Mouse (Mus musculus): ENCODE measurements around the gene Coq6. TPM values are rescaled to one million over a fixed set of nuclear protein-coding genes. Genes with fewer than 3 reads are reported as not detected.

The Coq6 gene
- polyA plus RNA-seq, 1 experiment from 2014 or later, result 43.3 TPM

GRCm38 (mm10) chr12:84371647-84372046, 10.2 kb downstream of the Coq6 start:
- H3K27me3 ChIP-seq, result no peaks in the 10 kb centered on the region
- ATAC-seq (ENCODE audit: insufficient number of reproducible peaks, insufficient read depth, low FRiP score, low TSS enrichment, low read depth), result no peak
- 92% methylated on average over 5 of the region's 5 CpGs for WGBS
- peaks cover 84% of the 10 kb centered on the region for H3K36me3 ChIP-seq
- H3K4me2 ChIP-seq, result no peak overlapping the region
- H3K9me3 ChIP-seq, result no peaks in the 10 kb centered on the region
- no peak overlapping the region for H3K9ac ChIP-seq
- no peak overlapping the region for H3K27ac ChIP-seq
- H3K4me3 ChIP-seq, result no peak overlapping the region
- H3K4me1 ChIP-seq, result no peaks in the 10 kb centered on the region

- no peak overlapping the region for H3K4me2 ChIP-seq
- 91% methylated on average over 6 of the region's 6 CpGs for WGBS
- no peak for ATAC-seq (ENCODE audit: insufficient number of reproducible peaks, insufficient read depth, low FRiP score, low TSS enrichment, low read depth)
- H3K4me3 ChIP-seq, result no peak overlapping the region
- no peaks in the 10 kb centered on the region for H3K4me1 ChIP-seq
- H3K36me3 ChIP-seq, result peaks cover 66% of the 10 kb centered on the region
- H3K9ac ChIP-seq, result no peak overlapping the region
- no peaks in the 10 kb centered on the region for H3K27me3 ChIP-seq
- no peaks in the 10 kb centered on the region for H3K9me3 ChIP-seq
- no peak overlapping the region for H3K27ac ChIP-seq
These were observed 12.5 kb downstream of the Coq6 start for GRCm38 (mm10) chr12:84373831-84374481.

GRCm38 (mm10) chr12:84382369-84382768, 20.9 kb downstream of the Coq6 start:
- Histone ChIP-seq H3K4me2 (no peak overlapping the region), H3K27ac (no peak overlapping the region), H3K36me3 (peaks cover 6% of the 10 kb centered on the region; the same call in 1 of the 2 replicates), H3K9ac (no peak overlapping the region), H3K9me3 (no peaks in the 10 kb centered on the region), H3K27me3 (no peaks in the 10 kb centered on the region), H3K4me3 (no peak overlapping the region), H3K4me1 (no peaks in the 10 kb centered on the region)
- no peak for ATAC-seq (ENCODE audit: insufficient number of reproducible peaks, insufficient read depth, low FRiP score, low TSS enrichment, low read depth)
- WGBS, result 80% methylated on average over 4 of the region's 4 CpGs

GRCm38 (mm10) chr12:84384644-84385081, 23.2 kb downstream of the Coq6 start:
- Histone ChIP-seq H3K9ac (no peak overlapping the region), H3K27ac (no peak overlapping the region), H3K4me1 (no peaks in the 10 kb centered on the region), H3K36me3 (peaks cover 4% of the 10 kb centered on the region; the same call in 1 of the 2 replicates), H3K4me3 (no peak overlapping the region), H3K4me2 (no peak overlapping the region), H3K27me3 (no peaks in the 10 kb centered on the region), H3K9me3 (no peaks in the 10 kb centered on the region)
- WGBS, result 74% methylated on average over 5 of the region's 5 CpGs
- no peak for ATAC-seq (ENCODE audit: insufficient number of reproducible peaks, insufficient read depth, low FRiP score, low TSS enrichment, low read depth)

GRCm38 (mm10) chr12:84385408-84385807, 24.0 kb downstream of the Coq6 start:
- no peaks in the 10 kb centered on the region for H3K27me3 ChIP-seq
- no peaks in the 10 kb centered on the region for H3K4me1 ChIP-seq
- H3K9me3 ChIP-seq, result no peaks in the 10 kb centered on the region
- ATAC-seq (ENCODE audit: insufficient number of reproducible peaks, insufficient read depth, low FRiP score, low TSS enrichment, low read depth), result no peak
- H3K36me3 ChIP-seq, result peaks cover 4% of the 10 kb centered on the region; the same call in 1 of the 2 replicates
- no peak overlapping the region for H3K27ac ChIP-seq
- WGBS, result 90% methylated on average over 4 of the region's 4 CpGs
- no peak overlapping the region for H3K9ac ChIP-seq
- H3K4me2 ChIP-seq, result no peak overlapping the region
- no peak overlapping the region for H3K4me3 ChIP-seq

- ATAC-seq (ENCODE audit: insufficient number of reproducible peaks, insufficient read depth, low FRiP score, low TSS enrichment, low read depth), result no peak
- Histone ChIP-seq H3K4me1 (no peaks in the 10 kb centered on the region), H3K27me3 (no peaks in the 10 kb centered on the region), H3K4me2 (no peak overlapping the region), H3K27ac (no peak overlapping the region), H3K9me3 (no peaks in the 10 kb centered on the region), H3K36me3 (no peaks in the 10 kb centered on the region), H3K9ac (no peak overlapping the region), H3K4me3 (no peak overlapping the region)
- WGBS, result 83% methylated on average over 8 of the region's 8 CpGs
These were observed 26.6 kb downstream of the Coq6 start for GRCm38 (mm10) chr12:84388097-84388496.

GRCm38 (mm10) chr12:84388774-84389400, 27.4 kb downstream of the Coq6 start:
- WGBS, result 74% methylated on average over 14 of the region's 14 CpGs

GRCm38 (mm10) chr12:84390336-84390735, 28.9 kb downstream of the Coq6 start:
- Histone ChIP-seq H3K4me2 (no peak overlapping the region), H3K4me1 (no peaks in the 10 kb centered on the region), H3K9ac (no peak overlapping the region; the same call in 1 of the 2 replicates), H3K9me3 (no peaks in the 10 kb centered on the region), H3K27ac (no peak overlapping the region), H3K4me3 (no peak overlapping the region), H3K27me3 (no peaks in the 10 kb centered on the region), H3K36me3 (no peaks in the 10 kb centered on the region)
- WGBS, result 77% methylated on average over 6 of the region's 6 CpGs
- ATAC-seq (ENCODE audit: insufficient number of reproducible peaks, insufficient read depth, low FRiP score, low TSS enrichment, low read depth), result no peak

More at GRCm38 (mm10) chr12:84388774-84389400, 27.4 kb downstream of the Coq6 start:
- no peak overlapping the region for H3K4me3 ChIP-seq
- no peak overlapping the region for H3K27ac ChIP-seq
- H3K27me3 ChIP-seq, result no peaks in the 10 kb centered on the region
- H3K9ac ChIP-seq, result no peak overlapping the region
- H3K4me1 ChIP-seq, result no peaks in the 10 kb centered on the region
- no peak overlapping the region for H3K4me2 ChIP-seq
- H3K9me3 ChIP-seq, result no peaks in the 10 kb centered on the region
- no peaks in the 10 kb centered on the region for H3K36me3 ChIP-seq
- no peak for ATAC-seq (ENCODE audit: insufficient number of reproducible peaks, insufficient read depth, low FRiP score, low TSS enrichment, low read depth)

- ATAC-seq (ENCODE audit: insufficient number of reproducible peaks, insufficient read depth, low FRiP score, low TSS enrichment, low read depth), result no peak
- Histone ChIP-seq H3K9me3 (no peaks in the 10 kb centered on the region), H3K4me2 (no peak overlapping the region), H3K9ac (no peak overlapping the region), H3K36me3 (no peaks in the 10 kb centered on the region), H3K27ac (no peak overlapping the region), H3K4me3 (no peak overlapping the region), H3K27me3 (no peaks in the 10 kb centered on the region), H3K4me1 (no peaks in the 10 kb centered on the region)
- 95% methylated on average over 4 of the region's 4 CpGs for WGBS
These were observed 31.2 kb downstream of the Coq6 start for GRCm38 (mm10) chr12:84392681-84393080.

GRCm38 (mm10) chr12:84393847-84394246, 32.4 kb downstream of the Coq6 start:
- H3K27ac ChIP-seq, result no peak overlapping the region
- no peak overlapping the region for H3K9ac ChIP-seq
- no peaks in the 10 kb centered on the region for H3K4me1 ChIP-seq
- H3K4me3 ChIP-seq, result no peak overlapping the region
- 90% methylated on average over 5 of the region's 5 CpGs for WGBS
- H3K9me3 ChIP-seq, result no peaks in the 10 kb centered on the region
- H3K36me3 ChIP-seq, result no peaks in the 10 kb centered on the region
- no peak for ATAC-seq (ENCODE audit: insufficient number of reproducible peaks, insufficient read depth, low FRiP score, low TSS enrichment, low read depth)
- H3K27me3 ChIP-seq, result no peaks in the 10 kb centered on the region
- no peak overlapping the region for H3K4me2 ChIP-seq

- Histone ChIP-seq H3K9me3 (no peaks in the 10 kb centered on the region), H3K4me1 (no peaks in the 10 kb centered on the region), H3K4me2 (no peak overlapping the region), H3K27me3 (no peaks in the 10 kb centered on the region), H3K9ac (no peak overlapping the region), H3K4me3 (no peak overlapping the region), H3K36me3 (no peaks in the 10 kb centered on the region), H3K27ac (peak overlapping the region; percentile 68; the same call in 1 of the 2 replicates)
- ATAC-seq (ENCODE audit: insufficient number of reproducible peaks, insufficient read depth, low FRiP score, low TSS enrichment, low read depth), result peak; percentile 84
- 74% methylated on average over 14 of the region's 14 CpGs for WGBS
These were observed 35.7 kb downstream of the Coq6 start for GRCm38 (mm10) chr12:84396947-84397679.

GRCm38 (mm10) chr12:84397685-84398084, 36.2 kb downstream of the Coq6 start:
- no peak overlapping the region for H3K4me3 ChIP-seq
- H3K9me3 ChIP-seq, result no peaks in the 10 kb centered on the region
- H3K4me1 ChIP-seq, result no peaks in the 10 kb centered on the region
- H3K27me3 ChIP-seq, result no peaks in the 10 kb centered on the region
- H3K9ac ChIP-seq, result no peak overlapping the region
- no peak overlapping the region for H3K4me2 ChIP-seq
- ATAC-seq (ENCODE audit: insufficient number of reproducible peaks, insufficient read depth, low FRiP score, low TSS enrichment, low read depth), result no peak
- no peaks in the 10 kb centered on the region for H3K36me3 ChIP-seq
- H3K27ac ChIP-seq, result no peak overlapping the region
